Mouse (Mus musculus) forelimb bud, embryonic 11.5 days (tissue): ENCODE data around the gene Dennd1a.
A peak's percentile ranks its signal among the peaks of the same experiment; 100 is the strongest.

Source experiments
- DNase-seq: peaks from one replicate; pipeline ENCODE4 v3.0.0-alpha.2; 2012; ENCODE audit warnings: low read depth, low spot score

Dennd1a gene

GRCm38 (mm10) chr2:38115000-38115399, 172.2 kb downstream of the Dennd1a start:
- DNase-seq: no peak

GRCm38 (mm10) chr2:38111655-38112351, 175.4 kb downstream of the Dennd1a start:
- no peak for DNase-seq

GRCm38 (mm10) chr2:38108586-38108985, 178.6 kb downstream of the Dennd1a start:
- no peak for DNase-seq

DNA sequence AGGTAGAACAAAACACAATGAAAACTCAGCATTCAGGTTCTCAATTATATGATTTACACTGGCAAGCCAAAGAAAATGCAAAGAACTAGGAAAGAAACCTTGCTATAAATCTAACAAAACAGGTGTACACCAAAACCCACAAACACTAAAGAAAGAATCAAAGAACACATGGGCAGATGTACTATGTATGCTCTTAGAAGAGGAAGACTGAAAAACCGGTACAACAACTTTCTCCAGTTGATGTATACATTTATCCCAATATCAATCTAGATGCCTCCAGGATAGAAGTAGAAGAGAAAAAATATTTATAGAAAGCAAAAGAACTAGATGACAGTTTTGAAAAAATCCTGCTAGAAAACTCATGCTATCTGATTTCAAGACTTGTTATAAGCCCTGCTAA, 184.5 kb downstream of the Dennd1a start:
- DNase-seq: no peak

GRCm38 (mm10) chr2:38100289-38100688, 186.9 kb downstream of the Dennd1a start:
- DNase-seq: peak; percentile 75

- DNase-seq: no peak
Measured at GRCm38 (mm10) chr2:38099120-38099773, 187.9 kb downstream of the Dennd1a start.

DNA sequence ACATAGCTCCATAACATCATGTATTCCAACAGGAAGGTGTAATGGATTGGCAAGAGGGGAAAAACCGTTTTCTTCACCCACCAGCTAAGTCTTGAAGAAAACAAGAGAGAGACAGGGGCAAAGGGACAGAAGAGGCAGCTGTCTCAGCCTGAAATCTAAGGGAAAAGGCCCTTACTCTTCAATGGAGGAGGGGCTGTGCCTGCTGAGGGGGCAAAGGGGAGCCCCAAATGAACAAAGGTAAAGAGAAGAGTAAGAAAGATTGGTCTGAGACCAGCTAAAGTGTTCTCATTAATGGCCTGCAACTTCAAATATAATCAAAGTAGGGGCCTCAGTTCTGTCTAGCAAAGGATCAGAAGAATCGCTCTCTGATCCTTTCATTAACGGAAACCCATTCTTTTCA, 189.7 kb downstream of the Dennd1a start:
- DNase-seq: no peak

- DNase-seq: peak; percentile 70
Measured at GRCm38 (mm10) chr2:38096328-38096727, 190.9 kb downstream of the Dennd1a start.

DNA sequence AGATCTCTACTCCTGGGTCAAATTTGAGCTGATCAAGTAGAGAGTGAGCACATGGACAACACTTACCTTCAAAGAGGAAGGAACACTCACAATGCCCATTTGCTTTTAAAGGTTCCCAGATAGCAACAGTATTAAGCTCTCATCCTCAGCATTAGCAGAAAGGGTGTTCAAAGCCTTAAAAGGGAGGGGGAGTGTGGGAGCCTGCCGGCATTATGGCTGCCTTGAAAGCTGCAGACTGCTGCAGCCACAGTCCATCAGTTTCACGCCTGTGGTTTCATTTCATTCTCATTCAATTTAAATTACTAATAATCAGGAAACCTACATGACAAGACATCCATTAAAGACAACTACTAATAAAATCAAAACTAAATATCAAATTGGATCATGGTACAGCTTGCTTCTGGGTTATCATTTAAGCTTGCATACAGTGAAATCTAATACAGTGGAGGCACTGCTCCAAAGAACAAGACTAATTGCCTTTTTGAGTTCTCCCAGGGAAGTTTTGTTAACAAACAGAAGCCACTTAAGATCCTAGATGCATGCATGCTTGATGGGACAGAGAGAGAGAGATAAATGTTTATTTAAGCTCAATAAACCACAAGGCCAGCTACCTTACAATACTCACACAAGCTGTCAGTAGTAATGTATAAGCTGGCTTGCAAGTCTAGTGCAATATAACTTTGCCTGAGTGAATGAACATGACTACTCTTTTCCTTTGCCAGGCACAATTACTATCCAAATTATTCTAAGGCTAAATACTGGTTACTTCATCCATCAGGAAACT, 192.6 kb downstream of the Dennd1a start:
- no peak for DNase-seq

- no peak for DNase-seq
Measured at GRCm38 (mm10) chr2:38093968-38094367, 193.2 kb downstream of the Dennd1a start.

DNA sequence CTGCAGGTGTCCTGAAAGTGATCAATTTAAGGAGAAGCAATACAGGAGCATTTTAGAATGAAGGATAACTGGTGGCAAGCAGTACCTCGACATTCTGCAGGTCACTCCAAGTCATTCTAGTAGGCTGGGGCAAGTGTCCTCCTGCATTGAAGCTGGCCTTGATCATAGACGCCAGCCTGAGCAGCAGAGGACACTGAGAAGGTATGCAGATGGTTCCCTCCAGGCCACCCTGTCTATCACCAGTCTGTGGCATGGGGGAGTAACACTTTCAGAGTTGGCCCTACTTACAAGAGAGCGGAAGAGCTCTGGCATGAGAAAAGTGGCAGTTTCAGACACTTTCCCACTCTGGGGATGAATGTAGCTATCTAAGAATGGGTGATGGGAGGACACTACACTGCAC, 193.9 kb downstream of the Dennd1a start:
- DNase-seq: no peak

GRCm38 (mm10) chr2:38088346-38088745, 198.8 kb downstream of the Dennd1a start:
- DNase-seq: no peak

DNA sequence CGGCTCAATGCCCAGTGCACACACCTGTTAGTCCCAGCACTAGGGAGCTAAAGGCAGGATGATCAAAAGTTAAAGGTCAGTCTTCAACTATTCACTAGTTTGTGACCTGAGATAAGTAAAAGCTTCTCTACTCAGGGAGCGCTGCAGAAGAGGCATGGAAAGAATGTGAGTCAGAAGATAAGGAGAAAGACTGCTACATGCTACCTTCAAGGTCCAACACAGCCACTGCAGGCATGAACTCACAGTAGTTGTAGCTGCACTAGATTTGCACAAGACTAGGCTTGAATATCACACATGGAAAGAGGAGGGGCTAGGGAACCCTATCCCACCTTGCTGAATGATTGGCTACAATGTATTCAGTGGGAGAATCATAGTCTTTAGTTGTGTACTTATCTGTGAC, 202.1 kb downstream of the Dennd1a start:
- DNase-seq: no peak

DNA sequence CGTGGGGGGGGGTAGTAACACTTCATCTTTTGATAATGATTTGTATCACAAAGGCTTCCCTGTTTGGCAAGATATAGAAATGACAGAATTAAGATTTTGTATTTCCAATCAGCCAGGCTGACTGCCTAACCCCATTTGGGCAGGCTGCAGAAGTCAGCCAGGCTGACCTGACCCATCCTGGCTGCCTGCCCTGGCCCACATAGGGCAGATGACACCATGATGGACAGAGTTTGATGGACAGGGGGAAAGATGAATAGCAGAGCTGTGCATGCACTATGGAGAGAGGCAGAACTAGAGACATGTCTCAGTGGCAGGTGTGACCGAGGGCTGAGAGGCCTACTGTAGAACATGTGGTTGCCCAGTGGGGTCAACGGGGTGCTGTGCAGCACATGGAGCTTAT, 203.9 kb downstream of the Dennd1a start:
- no peak for DNase-seq

DNA sequence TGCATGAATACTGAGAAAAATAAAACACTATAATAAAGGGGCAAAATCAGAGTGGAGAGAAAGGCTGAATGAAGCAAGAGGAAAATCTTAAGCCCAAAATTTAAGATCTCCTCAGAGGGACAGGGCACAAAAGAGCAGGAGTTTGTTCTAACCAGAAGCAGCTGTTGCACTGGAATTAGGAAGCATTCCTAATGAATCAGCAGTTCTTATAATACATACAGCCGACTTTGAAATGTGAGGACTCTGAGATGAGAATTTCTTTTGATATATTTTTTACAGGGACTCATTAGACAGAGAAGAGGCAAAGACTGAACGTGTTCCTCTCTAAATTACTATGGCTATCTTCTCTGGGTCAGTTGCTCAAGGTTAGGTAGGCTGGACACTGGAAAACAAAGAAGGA, 212.7 kb downstream of the Dennd1a start:
- DNase-seq: no peak

DNA sequence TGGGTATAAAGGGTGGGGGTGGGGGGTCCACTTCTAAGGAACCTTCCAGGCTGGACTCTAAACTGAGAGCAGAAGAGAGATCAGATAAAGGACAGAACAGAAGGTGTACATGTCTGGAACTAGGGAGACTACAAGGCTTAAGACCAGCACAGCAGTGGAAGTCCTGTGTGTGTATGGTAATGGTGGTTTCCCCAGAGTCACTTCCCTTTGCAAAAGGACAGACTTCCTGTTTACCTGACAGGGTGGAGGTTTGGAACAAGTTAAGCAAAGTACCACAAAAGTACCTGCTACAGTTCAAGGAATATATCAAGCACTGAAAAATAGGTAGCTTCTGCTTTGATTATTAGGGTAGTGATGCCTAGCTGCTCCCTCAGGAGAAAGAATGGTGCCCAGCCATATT, 215.1 kb downstream of the Dennd1a start:
- DNase-seq: no peak

GRCm38 (mm10) chr2:38068171-38068572, 219.0 kb downstream of the Dennd1a start:
- DNase-seq: peak; percentile 75

DNA sequence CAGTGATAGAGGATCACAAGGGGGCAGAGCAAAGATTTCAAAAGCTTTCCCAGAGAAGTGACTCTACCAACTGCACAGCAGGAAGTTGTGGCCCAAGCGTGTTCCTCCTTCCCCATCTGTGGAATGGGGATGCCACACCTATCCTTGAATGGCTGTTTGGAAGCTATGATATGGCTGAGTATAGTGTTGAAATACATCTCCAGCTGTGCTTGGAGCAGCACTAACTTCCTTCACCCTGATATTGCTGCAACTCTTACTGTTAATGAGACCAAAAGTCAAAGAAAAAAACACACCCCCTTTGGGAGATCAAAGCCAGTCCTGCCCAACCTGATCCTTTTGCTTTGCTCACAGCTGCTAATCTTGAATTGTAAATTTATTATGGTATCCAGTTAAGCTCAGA, 221.3 kb downstream of the Dennd1a start:
- DNase-seq: no peak

- no peak for DNase-seq
Measured at GRCm38 (mm10) chr2:38064266-38064665, 222.9 kb downstream of the Dennd1a start.

GRCm38 (mm10) chr2:38062156-38062555, 225.0 kb downstream of the Dennd1a start:
- DNase-seq: no peak

DNA sequence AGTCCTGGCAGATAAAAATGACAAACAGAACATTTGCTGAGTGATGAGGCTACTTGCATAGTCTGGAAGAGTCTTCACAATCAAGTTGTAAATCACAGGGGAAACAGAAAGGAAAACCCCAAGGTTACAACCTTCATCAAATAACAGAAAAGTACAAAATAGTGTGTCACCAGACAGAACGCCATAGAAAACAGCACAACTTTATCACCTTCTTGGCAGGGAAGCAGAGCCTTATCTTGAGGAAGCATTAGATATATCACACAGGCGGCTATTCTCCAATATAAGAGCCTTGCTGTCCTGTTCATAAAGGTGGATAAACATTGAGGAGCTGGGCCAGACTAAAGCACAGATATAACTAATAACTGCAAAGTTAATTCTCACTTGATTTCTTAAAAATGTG, 225.7 kb downstream of the Dennd1a start:
- DNase-seq: no peak

DNA sequence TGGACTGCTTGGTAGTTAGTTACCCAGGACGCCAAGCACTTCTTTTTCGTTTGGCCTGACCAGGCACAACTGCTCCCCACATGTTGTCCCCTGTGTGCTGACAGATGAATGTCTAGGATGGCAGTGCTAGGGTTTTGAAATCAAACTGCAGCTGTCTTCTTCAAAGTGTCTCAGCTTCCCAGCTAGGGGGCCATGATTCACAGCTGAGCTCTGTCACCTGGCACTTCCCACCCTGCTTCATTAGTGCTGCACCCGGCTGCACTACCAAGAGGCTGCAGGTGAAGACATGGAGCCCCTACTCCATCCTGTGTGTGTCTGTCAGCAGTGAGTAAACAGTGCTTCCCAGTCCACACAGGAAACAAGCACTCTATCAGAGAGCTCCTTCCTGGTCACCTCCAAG, 234.8 kb downstream of the Dennd1a start:
- DNase-seq: no peak
